Mouse (Mus musculus) adrenal gland, adult 18-20 months (tissue): ENCODE results near the gene Cacna1i. TPM values are rescaled to one million over a fixed set of nuclear protein-coding genes. Genes with fewer than 3 reads are reported as not detected.

ENCODE experiments used
- DNase-seq, 2 experiments: peaks; one replicate each; pipeline ENCODE4 v3.0.0; 2021 to 2022; ENCODE audit warnings: low spot score in 2 of 2
- total RNA-seq, 2 experiments: library from RNA; stranded (reverse); gene quantifications; 1 replicate in 1 of 2; 2 replicates in 1 of 2; pipeline ENCODE4 v1.2.3; 2021

Gene Cacna1i
- total RNA-seq, 2 experiments from 2014 or later = 0.29 to 0.40 TPM

DNA sequence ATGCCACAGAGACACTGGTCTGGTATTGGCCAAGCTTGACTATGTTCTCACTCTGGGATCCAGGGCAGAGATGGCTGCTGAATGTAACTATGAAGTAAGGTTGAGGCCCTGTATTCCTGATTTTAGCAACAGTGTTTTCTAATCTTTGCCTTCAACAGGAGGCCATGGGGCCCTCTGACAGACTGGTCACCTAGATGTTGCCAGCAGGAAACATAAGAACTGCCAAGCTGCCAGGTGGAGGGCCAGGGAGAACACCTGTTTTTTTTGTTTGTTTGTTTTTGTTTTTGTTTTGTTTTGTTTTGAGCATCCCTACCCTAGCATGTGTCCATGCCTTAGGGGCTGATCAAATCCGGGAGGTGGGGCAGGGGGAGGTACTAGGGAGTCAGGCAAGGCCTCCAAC lies 112.4 kb downstream of the Cacna1i start:
- DNase-seq = no peak

DNA sequence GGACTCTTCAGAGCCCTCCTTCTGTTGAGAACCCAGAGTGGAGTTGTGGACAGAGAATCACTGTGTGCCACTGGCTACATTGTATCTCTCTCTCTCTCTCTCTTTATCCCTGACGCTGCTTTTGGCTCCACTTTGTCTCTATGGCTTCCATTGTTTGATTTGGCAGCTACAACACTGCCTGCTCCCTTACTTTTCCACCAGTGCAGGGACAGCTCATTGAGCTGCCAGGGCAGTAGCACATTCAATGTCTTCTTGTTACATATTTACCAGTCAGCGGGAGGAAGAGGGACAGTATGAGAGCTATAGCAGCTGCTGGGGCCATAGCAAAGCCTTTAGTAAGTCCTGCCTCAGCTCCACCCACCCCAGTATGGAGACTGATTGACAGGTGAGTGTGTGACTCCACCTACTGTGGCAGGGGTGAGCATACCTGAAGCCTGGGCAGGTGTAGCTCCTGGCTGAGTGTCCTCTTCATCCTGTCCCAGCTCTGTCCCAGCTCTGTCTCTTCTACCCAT lies 114.4 kb downstream of the Cacna1i start:
- no peak for DNase-seq

DNA sequence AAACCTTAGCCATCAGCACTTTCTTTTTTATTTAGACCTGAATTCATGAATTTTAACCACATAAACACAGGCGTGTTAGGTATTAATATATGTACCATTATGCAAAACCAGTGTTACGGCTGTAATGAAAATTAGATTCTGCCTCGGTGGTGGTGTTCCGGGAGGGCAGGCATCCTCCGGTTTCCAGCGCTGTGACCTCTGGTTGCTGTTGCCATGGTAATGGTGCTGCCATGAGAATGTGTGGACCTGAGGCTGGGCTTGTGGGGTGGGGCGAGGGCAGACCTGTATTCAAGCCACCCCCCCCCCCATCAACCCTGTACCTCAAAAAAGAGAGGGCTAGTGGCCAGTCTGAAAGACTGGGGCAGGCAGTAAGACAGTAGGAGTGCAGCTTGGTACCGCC lies 114.9 kb downstream of the Cacna1i start:
- DNase-seq = no peak

DNA sequence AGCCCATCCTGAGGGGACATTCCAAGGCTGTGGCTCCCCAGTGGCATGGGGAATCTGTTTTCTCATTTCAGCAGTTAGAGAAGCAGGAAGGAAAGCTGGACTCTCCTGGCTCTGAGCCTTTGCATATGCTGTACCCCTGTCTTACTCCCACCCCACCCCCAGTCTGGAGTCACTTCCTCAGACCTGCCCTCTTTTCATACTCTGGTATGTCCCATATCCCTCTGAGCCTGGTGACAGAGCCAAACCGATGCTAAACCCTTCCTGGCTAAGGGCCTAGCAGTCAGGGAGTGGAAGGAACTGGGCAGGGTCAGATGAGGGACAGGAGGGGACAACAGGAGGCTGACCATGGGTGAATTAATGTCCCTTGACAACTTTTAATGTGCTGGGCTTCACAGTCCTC lies 120.8 kb downstream of the Cacna1i start:
- DNase-seq = no peak

DNA sequence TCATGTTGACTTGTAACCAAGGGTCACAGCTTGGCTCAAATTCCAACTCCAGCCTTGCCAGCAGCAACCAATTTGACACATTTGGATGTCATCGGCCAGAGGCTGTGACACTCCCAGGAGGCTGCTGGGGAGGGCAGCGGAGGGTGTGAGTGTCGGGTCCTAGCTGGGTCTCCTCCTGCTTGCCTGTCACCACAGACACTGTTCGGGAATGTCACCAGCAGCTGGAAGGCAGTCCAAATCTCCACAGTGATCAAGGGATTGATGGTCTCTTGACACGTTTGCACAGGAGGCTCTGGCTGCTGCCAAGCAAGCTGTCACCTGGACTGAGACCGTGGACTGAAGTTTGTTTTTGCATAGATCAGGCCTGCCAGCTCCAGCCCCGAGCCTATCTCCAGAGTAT lies 123.6 kb downstream of the Cacna1i start:
- DNase-seq = no peak

DNA sequence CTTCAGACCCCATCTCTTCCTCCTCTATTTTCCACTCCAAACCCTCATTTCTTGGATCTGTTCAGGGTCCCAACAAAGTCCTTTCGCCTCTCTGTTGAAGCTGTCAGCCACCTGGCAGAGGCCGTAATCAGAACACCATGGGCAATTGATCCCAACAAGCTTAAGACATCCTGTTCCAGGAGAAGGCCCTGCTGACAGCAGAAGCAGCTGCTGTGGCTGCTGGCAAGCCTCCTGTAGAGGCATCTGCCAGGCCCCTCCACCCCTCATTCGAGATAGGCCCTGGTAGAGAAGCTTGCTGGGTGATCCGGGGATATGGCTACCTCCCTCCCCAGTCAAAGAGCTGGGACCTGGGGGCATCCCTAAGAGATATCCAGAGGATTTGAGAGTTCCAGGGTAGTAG lies 126.0 kb downstream of the Cacna1i start:
- DNase-seq = no peak

DNA sequence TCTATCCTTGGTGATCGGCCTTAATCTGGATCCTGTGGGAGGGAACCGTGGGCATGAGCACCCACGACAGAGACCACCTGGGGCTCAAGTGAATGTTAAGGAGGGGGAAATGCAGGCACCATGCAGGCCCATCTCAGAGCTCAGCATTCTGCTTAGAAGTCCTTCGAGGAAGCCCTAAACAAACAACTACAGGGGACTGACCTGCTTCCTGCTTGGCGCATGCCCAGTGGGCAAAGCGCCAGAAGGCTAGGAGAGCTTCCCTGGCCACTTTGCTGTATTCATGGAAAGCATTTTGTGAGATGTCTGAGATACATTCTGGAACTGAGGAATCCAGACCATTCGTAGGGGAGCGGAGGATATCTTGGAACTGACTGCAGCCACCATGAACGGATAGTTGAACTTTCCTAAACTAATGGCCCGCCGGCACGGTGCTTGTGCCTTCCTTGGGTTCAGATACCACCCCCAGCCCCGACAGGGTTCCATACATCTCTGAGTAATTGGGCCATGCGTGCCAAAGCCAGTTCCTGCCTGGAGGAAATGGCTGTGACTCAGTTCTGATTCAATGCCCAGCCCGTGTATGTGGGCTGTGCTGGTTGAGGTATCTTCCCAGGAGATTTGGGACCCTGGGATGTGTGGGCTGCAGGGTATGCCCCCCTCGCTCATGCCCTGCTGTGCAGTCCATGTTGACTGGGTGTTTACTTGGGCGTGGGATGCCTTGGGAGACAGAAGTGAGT lies 127.1 kb downstream of the Cacna1i start:
- DNase-seq = no peak

DNA sequence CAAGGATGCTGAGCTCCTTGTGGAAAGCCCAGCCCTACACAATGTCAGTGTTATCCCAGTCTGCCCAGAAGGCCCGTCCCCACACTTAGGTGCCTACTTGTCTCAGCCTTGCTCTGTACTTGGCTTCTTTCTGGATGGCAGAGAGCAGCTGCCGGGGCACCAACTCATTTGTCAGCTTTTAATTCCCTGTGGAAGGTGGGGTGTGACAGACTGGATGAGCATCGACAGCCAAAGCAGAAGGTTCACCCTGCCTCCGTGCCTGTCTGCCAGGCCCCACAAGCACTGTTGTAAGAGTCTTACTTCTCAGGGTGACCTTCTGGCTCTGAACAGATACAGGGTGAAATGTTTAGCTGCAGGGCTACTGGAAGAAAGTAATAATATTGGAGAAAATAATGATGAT lies 128.1 kb downstream of the Cacna1i start:
- DNase-seq = no peak

DNA sequence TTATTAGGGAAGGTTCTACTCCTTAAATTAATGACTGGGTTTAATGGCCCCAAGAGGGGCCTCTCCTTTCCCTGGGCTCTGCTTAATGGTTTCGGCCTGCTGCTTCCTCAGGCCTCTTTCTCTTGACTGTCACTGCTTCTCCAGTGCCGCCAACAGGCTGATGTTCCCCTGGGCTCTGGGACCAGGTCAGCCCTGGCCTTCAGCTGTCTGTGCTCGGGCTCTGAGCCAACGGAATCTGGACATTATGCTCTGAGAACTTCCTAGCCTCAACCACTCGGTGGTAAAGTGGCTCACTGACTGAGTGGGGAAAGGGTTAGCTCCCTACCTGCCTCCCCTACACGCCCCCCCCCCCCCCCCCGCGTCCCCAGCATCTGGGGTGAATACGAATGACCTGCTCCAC lies 130.0 kb downstream of the Cacna1i start:
- peak in 1 of 2 experiments; percentile 29 for DNase-seq

DNA sequence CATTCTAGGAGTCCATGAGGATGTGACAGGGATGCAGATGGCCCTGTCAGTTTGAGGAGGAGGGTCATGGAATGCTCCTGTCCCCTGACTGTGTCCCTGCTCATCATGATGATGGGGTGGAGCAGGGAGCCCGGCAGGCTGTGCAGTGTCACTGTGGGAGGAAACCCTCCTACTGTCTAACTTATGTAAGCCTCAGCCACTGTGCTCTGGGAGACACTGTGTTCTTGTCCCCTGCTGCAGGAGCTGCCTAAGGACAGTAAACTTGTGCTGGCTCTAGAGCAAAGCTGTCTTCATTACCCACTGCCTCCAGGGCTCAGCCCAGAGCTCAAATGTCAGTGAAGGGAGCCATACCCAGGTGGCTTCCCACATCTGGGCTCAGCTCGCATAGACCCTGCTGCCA lies 131.1 kb downstream of the Cacna1i start:
- no peak for DNase-seq

DNA sequence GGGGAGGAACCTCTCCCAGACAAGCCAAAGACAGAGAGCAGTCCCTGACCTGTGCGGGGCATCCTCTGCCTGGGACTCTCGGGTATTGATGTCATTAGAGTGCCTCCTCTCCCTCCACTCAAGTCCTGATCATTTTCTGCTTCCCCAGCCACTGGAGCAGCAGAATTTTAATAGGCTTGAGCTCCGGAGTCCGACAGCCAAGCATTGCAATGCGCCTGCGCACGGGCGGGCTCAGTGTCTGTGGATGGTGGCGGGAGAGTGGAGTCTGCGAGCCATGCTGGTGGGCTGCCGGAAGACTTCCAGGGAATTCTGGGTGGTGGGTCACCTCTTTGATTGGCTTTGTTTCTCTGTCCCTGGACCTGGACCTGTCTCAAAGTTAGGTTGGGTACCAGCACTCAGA lies 143.3 kb downstream of the Cacna1i start:
- DNase-seq = no peak

DNA sequence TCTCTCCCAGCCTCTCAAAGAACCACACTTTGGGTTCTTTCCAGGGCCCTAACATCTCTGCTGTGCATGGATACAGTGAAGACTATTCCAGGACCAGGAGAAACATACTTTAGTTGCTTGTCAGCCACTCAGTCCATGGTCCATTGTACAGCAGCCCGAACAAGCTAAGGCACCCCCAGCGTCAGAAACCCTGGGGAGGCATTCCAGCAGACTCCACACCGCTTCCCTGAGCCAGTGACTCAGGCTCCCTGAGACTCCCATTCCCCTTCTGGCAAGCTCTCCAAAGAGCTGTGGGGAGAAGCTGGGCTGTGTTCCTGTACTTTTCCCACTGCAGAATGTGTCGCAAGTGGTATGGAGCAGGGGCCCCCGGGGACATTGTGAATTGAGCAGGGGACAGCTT lies 149.9 kb downstream of the Cacna1i start:
- DNase-seq = no peak

DNA sequence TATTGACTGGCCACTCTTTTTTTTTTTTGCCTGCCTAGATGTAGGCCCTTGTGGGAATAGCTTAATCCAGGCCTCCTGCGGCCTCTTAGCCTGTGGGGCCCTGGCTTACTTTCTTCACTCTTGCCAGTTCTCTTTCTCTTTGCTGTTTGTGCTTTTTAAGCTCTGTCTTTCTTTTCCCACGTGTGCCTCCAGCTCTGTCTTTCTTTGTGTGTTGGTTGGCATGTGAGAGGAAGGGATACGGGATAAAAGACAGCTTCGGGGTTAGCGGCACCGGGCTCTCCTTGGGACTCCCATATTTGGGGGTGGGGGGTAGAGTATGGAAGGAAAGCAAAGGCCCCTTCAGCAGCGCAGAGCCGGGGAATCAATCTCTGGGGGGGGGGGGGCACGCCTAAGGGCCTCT lies 151.0 kb downstream of the Cacna1i start:
- no peak for DNase-seq

DNA sequence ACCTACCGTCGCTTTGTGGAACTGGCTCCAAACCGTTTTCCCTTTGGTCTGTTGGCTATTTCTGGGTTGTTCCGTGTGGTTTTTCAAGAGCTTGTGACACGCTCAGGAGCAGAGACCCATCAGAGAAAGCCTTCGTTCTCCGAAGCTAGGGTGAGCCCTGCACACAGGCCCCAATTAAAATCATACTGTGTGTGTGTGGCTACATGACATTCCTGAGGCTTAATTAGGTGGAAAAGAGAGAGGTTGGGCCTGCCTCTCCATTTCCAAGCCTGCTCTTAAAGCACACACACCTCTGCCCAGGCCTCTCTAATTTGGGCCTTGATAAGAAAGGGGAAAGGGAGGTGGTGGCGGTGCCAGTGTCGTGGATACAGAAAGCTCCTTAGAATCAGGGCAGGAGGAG lies 151.4 kb downstream of the Cacna1i start:
- no peak for DNase-seq

DNA sequence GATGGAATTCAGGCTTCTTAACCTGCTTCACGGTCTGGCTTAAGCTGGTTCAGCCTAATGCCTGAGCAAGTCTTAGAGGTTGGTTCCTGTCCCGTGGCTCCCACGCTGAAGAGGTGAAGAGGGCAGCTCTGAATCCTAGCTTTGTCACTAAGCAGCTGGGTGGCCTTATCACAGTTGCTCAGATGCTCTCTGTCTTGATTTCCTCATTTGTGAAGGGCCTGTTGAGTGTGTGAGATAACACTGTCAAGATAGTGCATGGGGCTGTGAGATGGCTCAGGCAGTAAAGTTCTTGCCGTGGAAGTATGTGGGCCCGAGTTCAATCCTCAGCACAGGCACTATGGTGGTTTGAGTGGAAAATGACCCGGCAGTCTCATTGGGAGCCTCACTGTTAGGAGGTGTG lies 153.2 kb downstream of the Cacna1i start:
- DNase-seq = no peak

DNA sequence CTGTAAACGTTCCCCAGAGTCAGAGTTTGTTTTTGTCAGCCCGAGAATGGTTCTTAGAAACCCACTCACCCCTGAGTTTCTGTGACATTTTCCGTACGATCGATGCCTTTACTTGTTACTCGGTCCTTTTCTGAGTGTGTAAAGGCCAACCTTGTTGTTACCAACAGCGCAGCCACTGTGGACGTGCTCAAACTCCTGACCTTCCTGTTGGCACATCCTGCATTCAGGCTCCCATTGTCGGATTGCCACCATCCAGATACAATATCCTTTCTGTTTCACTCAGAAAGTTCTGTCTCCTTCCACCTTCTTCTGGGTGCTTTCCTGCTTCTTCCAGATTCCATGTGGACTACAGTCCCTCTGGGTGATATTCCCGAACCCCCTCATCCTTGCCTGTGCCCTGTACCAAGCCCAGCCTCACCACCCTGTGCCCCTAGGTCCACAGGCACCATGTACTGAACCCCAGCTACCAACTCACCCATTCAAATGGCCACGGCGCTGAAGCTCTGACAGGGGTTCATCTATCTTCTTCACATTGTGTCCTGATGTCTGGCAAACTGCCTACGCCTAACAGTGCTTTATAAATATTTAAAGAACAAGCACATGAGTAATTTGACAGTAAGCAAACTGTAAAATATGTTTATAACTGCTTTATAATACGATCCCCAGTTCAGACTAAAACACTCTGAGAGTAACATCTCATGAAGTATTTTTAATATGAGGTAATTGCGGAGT lies 159.1 kb downstream of the Cacna1i start:
- DNase-seq = no peak

Other genes with a start within 250 kb of the Cacna1i start
- gene Syngr1, start 195.9 kb upstream of the Cacna1i start, total RNA-seq = 10 to 100 TPM; 25.7 to 59.9 TPM
- gene Rpl3, start 195.4 kb upstream of the Cacna1i start, total RNA-seq = 100 to 1,000 TPM; 584 to 618 TPM
- gene Tab1, start 154.1 kb upstream of the Cacna1i start, total RNA-seq = 1 to 10 TPM; 9.3 to 9.4 TPM
- gene Mgat3, start 113.5 kb upstream of the Cacna1i start, total RNA-seq = 1 to 10 TPM; 8.2 to 8.7 TPM
- gene Mief1, start 53.2 kb upstream of the Cacna1i start, total RNA-seq = 10 to 100 TPM; 45.3 to 52.3 TPM
- gene AC140267.1, start 51.4 kb upstream of the Cacna1i start, total RNA-seq = 10 to 100 TPM in 1 of 2 experiments, not detected in 1; 11.6 TPM
- 100 to 1,000 TPM; 237 to 275 TPM for gene Atf4, start 32.1 kb upstream of the Cacna1i start, total RNA-seq
- gene Rps19bp1, start 22.9 kb upstream of the Cacna1i start, total RNA-seq = 10 to 100 TPM; 42.6 to 48.1 TPM